Mouse (Mus musculus) gastrocnemius, postnatal 14 days (tissue): ENCODE measurements at regions not wholly inside any gene's neighbourhood (a gene's known extent, or its start where the extent isn't known, plus 50 kb on each side); places are given as distances from the start of the nearest gene placed in this dataset.

Source experiments
- DNase-seq: peaks from one replicate; pipeline ENCODE4 v3.0.0; 2021; ENCODE audit warnings: mixed read lengths
- intact Hi-C: fragments of 180-260 bp; cut with DNase I; formaldehyde crosslinking; loops from one replicate; pipeline ENCODE4 v1.15.1; 2025; ENCODE audit warnings: low total_unique reads

- DNase-seq, result no peak
- intact Hi-C loops, result no loop called here
These were observed 222.5 kb upstream of the Gbe1 start for GRCm38 (mm10) chr16:70091291-70091690.

GRCm38 (mm10) chr16:70091963-70092362 lies 221.8 kb upstream of the Gbe1 start:
- DNase-seq, result no peak

GRCm38 (mm10) chr16:70093224-70093623 lies 220.5 kb upstream of the Gbe1 start:
- no peak for DNase-seq
- intact Hi-C loops, result no loop called here

More at GRCm38 (mm10) chr16:70091963-70092362, 221.8 kb upstream of the Gbe1 start:
- intact Hi-C loops, result no loop called here

GRCm38 (mm10) chr16:70095221-70095620 lies 218.5 kb upstream of the Gbe1 start:
- DNase-seq, result no peak
- intact Hi-C loops, result no loop called here

GRCm38 (mm10) chr16:70103791-70104378 lies 209.9 kb upstream of the Gbe1 start:
- DNase-seq, result peak; percentile 29
- intact Hi-C loops, result no loop called here

- intact Hi-C loops, result no loop called here
These were observed 172.3 kb upstream of the Gbe1 start for GRCm38 (mm10) chr16:70141466-70141865.

GRCm38 (mm10) chr16:70147673-70148359 lies 165.9 kb upstream of the Gbe1 start:
- intact Hi-C loops, result no loop called here
- DNase-seq, result no peak

More at GRCm38 (mm10) chr16:70141466-70141865, 172.3 kb upstream of the Gbe1 start:
- DNase-seq, result no peak

GRCm38 (mm10) chr16:70154587-70154986 lies 159.2 kb upstream of the Gbe1 start:
- intact Hi-C loops, result no loop called here
- DNase-seq, result no peak

- no peak for DNase-seq
- intact Hi-C loops, result no loop called here
These were observed 153.2 kb upstream of the Gbe1 start for GRCm38 (mm10) chr16:70160539-70160938.

- no peak for DNase-seq
- intact Hi-C loops, result no loop called here
These were observed 138.6 kb upstream of the Gbe1 start for GRCm38 (mm10) chr16:70175140-70175539.

- intact Hi-C loops, result no loop called here
- DNase-seq, result no peak
These were observed 134.8 kb upstream of the Gbe1 start for GRCm38 (mm10) chr16:70178975-70179374.

- intact Hi-C loops, result no loop called here
- DNase-seq, result no peak
These were observed 99.7 kb upstream of the Gbe1 start for GRCm38 (mm10) chr16:70213861-70214597.

GRCm38 (mm10) chr16:70214800-70215199 lies 98.9 kb upstream of the Gbe1 start:
- DNase-seq, result no peak
- intact Hi-C loops, result no loop called here

GRCm38 (mm10) chr16:70227601-70228226 lies 86.0 kb upstream of the Gbe1 start:
- intact Hi-C loops, result no loop called here
- DNase-seq, result no peak

GRCm38 (mm10) chr16:70232706-70233105 lies 81.0 kb upstream of the Gbe1 start:
- intact Hi-C loops, result no loop called here
- DNase-seq, result no peak

- DNase-seq, result no peak
- intact Hi-C loops, result no loop called here
These were observed 78.6 kb upstream of the Gbe1 start for GRCm38 (mm10) chr16:70235189-70235588.

- intact Hi-C loops, result no loop called here
- DNase-seq, result no peak
These were observed 74.3 kb upstream of the Gbe1 start for GRCm38 (mm10) chr16:70239432-70239941.

GRCm38 (mm10) chr16:70244205-70244756 lies 69.5 kb upstream of the Gbe1 start:
- no peak for DNase-seq
- intact Hi-C loops, result no loop called here

GRCm38 (mm10) chr16:70244963-70245362 lies 68.8 kb upstream of the Gbe1 start:
- intact Hi-C loops, result no loop called here
- DNase-seq, result no peak

GRCm38 (mm10) chr16:70259364-70259763 lies 54.4 kb upstream of the Gbe1 start:
- no peak for DNase-seq

More at GRCm38 (mm10) chr16:70259364-70259763, 54.4 kb upstream of the Gbe1 start:
- intact Hi-C loops, result no loop called here
